Mouse (Mus musculus) stomach, postnatal 0 days (tissue): ENCODE data around the gene Nsmce1. TPM values are rescaled to one million over a fixed set of nuclear protein-coding genes. Genes with fewer than 3 reads are reported as not detected.

ENCODE experiments used
- ATAC-seq: fragments of 200-750 bp; cut with Nextera tagmentation; 2 replicates; pipeline ENCODE4 v1.8.0; 2017; ENCODE audit not compliant: low FRiP score, low TSS enrichment
- DNase-seq: peaks from one replicate; pipeline ENCODE4 v3.0.0-alpha.2; 2016; ENCODE audit warnings: low spot score
- H3K27ac ChIP-seq: fragments of 300-500 bp; sonication (generic); replicated peaks from 2 replicates; pipeline ENCODE4 v1.5.1; 2014; ENCODE audit warnings: mild to moderate bottlenecking, control low read depth
- H3K27me3 ChIP-seq: fragments of 300-500 bp; sonication (generic); 2 replicates; pipeline ENCODE4 v1.6.1; 2014; ENCODE audit warnings: low read length; ENCODE audit not compliant: control insufficient read depth, insufficient read depth
- H3K36me3 ChIP-seq: fragments of 300-500 bp; sonication (generic); 2 replicates; pipeline ENCODE4 v1.6.1; 2014; ENCODE audit warnings: low read length, mixed read lengths; ENCODE audit not compliant: control insufficient read depth, insufficient read depth
- H3K4me1 ChIP-seq: fragments of 300-500 bp; sonication (generic); replicated peaks from 2 replicates; pipeline ENCODE4 v1.6.1; 2014; ENCODE audit warnings: antibody characterized with exemption; ENCODE audit not compliant: control insufficient read depth, insufficient read depth
- H3K4me2 ChIP-seq: fragments of 300-500 bp; sonication (generic); replicated peaks from 2 replicates; pipeline ENCODE4 v1.6.1; 2014; ENCODE audit warnings: low read depth, mild to moderate bottlenecking, control low read depth, moderate library complexity
- H3K4me3 ChIP-seq: fragments of 300-500 bp; sonication (generic); 2 replicates; pipeline ENCODE4 v1.5.1; 2014; ENCODE audit warnings: low read depth, low read length, control low read depth
- H3K9ac ChIP-seq: fragments of 300-500 bp; sonication (generic); 2 replicates; pipeline ENCODE4 v1.6.1; 2014; ENCODE audit warnings: mild to moderate bottlenecking, low read length, control low read depth, mixed read lengths
- H3K9me3 ChIP-seq: fragments of 300-500 bp; sonication (generic); 2 replicates; pipeline ENCODE4 v1.6.1; 2016; ENCODE audit warnings: low read length; ENCODE audit not compliant: control insufficient read depth
- CTCF ChIP-seq: IDR thresholded peaks from 2 replicates; pipeline ENCODE4 v1.5.1; 2016; ENCODE audit warnings: antibody characterized with exemption, low read depth, mild to moderate bottlenecking, moderate library complexity
- EP300 ChIP-seq: optimal IDR thresholded peaks from 2 replicates; pipeline ENCODE3; 2016; ENCODE audit warnings: antibody characterized with exemption
- WGBS: fragments of 180-500 bp; shearing (Covaris S2); extraction: QIAGEN DNeasy Blood & Tissue Kit; methylation state at CpG from one replicate; pipeline ENCODE4 v1.1.7; 2014; 5-methylcytosine and 5-hydroxymethylcytosine counted together
- polyA plus RNA-seq: library from polyadenylated mRNA; unstranded; fragments of >200 nt; fragmentation: Nextera tagmentation; extraction: Ambion mirVana; gene quantifications from 2 replicates; pipeline ENCODE4 v1.2.1, GENCODE M21; 2015

Nsmce1 gene
- polyA plus RNA-seq, 1 experiment from 2014 or later: 77.0 TPM

DNA sequence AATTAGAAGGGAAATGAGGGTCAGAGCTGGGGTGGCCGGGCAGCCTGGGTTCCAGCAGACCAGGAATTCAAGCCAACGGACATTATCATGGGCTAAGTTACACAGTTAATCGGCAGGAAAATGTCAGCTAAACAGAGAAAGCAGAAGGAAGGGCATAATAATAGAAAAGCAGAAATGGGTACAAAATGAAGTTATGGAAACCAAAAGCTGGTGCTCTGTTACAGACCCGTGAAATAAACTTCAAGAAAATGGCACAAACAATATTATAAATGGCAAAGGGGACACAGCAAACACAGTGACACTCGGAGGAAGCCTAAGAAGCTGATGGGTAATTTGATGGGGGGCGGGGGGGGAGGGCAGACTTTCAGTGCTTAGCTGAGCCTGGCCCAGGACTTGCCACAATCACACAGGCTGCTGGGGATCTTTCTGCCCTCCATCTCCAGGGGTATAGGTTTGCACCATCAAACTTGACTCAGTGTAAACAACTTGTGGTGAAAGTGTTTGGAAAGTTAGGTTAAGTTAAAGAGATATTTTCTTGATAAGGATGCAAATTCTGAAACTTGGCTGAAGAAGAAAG, 4.6 kb upstream of the Nsmce1 start:
- Histone ChIP-seq H3K9me3 (no peaks in the 10 kb centered on the region), H3K4me1 (peaks cover 9% of the 10 kb centered on the region), H3K36me3 (no peaks in the 10 kb centered on the region), H3K27ac (no peak overlapping the region), H3K4me3 (no peak overlapping the region), H3K27me3 (no peaks in the 10 kb centered on the region), H3K9ac (no peak overlapping the region), H3K4me2 (no peak overlapping the region)
- TF ChIP-seq EP300 (no peak), CTCF (no peak)
- DNase-seq: no peak
- WGBS: 71% methylated on average over 6 of the region's 6 CpGs
- ATAC-seq: no peak

DNA sequence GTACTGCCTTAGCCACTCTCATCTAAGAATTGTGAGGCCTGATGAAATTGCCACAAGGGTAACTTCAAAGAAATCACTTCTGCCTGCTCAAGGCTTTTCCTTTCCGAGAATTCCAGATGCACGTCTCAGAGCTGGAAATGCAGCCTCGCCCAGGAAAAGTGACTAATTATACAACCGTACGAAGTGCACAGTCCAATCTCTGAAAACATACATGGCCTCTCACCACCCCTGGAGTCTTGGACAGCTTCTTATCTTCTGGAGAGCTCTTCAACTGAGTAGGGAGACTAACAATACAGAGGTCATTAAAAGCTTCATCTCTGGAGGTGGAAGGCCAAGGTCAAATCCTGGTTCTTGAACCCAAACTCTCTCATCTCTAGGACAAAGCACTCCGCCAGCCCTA, 1.2 kb upstream of the Nsmce1 start:
- no peaks in the 10 kb centered on the region for H3K9me3 ChIP-seq
- no peak overlapping the region for H3K4me3 ChIP-seq
- H3K27ac ChIP-seq: peak overlapping the region; percentile 89; the same call in 1 of the 2 replicates
- TF ChIP-seq EP300: no peak
- no peak for TF ChIP-seq CTCF
- 53% methylated on average over 6 of the region's 6 CpGs for WGBS
- no peaks in the 10 kb centered on the region for H3K27me3 ChIP-seq
- no peak overlapping the region for H3K4me2 ChIP-seq
- H3K4me1 ChIP-seq: peaks cover 5% of the 10 kb centered on the region; the same call in 1 of the 2 replicates
- ATAC-seq (peak; percentile 63; the same call in 1 of the 2 replicates), DNase-seq (peak; percentile 35)
- no peak overlapping the region; the same call in 1 of the 2 replicates for H3K9ac ChIP-seq
- no peaks in the 10 kb centered on the region for H3K36me3 ChIP-seq

GRCm38 (mm10) chr7:125491760-125492159, 364 bp upstream of the Nsmce1 start:
- DNase-seq (no peak), ATAC-seq (no peak)
- Histone ChIP-seq H3K4me1 (peaks cover 5% of the 10 kb centered on the region; the same call in 1 of the 2 replicates), H3K9me3 (no peaks in the 10 kb centered on the region), H3K4me2 (peak overlapping the region; percentile 72), H3K27ac (peak overlapping the region; percentile 89), H3K36me3 (no peaks in the 10 kb centered on the region), H3K4me3 (peak overlapping the region; percentile 58), H3K27me3 (no peaks in the 10 kb centered on the region), H3K9ac (peak overlapping the region; percentile 70)
- TF ChIP-seq EP300: no peak
- TF ChIP-seq CTCF: no peak
- WGBS: 16% methylated on average over 12 of the region's 12 CpGs

GRCm38 (mm10) chr7:125489636-125490035, 1.8 kb downstream of the Nsmce1 start:
- H3K27me3 ChIP-seq: no peaks in the 10 kb centered on the region
- no peak overlapping the region for H3K4me2 ChIP-seq
- peaks cover 5% of the 10 kb centered on the region; the same call in 1 of the 2 replicates for H3K4me1 ChIP-seq
- H3K4me3 ChIP-seq: no peak overlapping the region
- ATAC-seq: no peak
- DNase-seq: no peak
- H3K36me3 ChIP-seq: peaks cover 4% of the 10 kb centered on the region; the same call in 1 of the 2 replicates
- H3K27ac ChIP-seq: no peak overlapping the region
- WGBS: 85% methylated on average over 2 of the region's 2 CpGs
- no peak overlapping the region for H3K9ac ChIP-seq
- TF ChIP-seq CTCF (no peak), EP300 (no peak)
- no peaks in the 10 kb centered on the region for H3K9me3 ChIP-seq

DNA sequence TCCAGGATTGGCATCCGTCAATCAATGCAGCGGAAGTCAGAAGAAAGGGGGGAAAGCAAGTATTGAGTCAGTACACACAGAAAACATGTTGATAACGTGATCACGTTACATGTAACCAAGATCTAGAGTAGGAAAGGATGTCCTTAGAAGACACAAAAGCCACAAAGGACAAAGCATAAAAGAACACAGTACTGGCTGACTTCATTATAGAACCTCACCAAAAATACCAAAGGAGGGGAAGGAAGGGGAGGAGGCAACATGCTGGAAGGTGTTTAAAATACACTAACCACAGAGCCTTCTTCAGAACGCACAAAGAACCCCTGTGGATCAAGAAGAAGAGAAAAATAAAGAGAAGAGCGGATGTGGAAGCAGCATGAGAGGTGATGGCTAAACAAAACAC, 2.7 kb downstream of the Nsmce1 start:
- no peak overlapping the region for H3K27ac ChIP-seq
- WGBS: 88% methylated on average over 6 of the region's 6 CpGs
- H3K4me3 ChIP-seq: no peak overlapping the region
- H3K9me3 ChIP-seq: no peaks in the 10 kb centered on the region
- no peak overlapping the region for H3K4me2 ChIP-seq
- TF ChIP-seq CTCF (no peak), EP300 (no peak)
- H3K27me3 ChIP-seq: no peaks in the 10 kb centered on the region
- H3K9ac ChIP-seq: no peak overlapping the region
- H3K4me1 ChIP-seq: peaks cover 5% of the 10 kb centered on the region; the same call in 1 of the 2 replicates
- DNase-seq: no peak
- peaks cover 4% of the 10 kb centered on the region for H3K36me3 ChIP-seq
- no peak for ATAC-seq

GRCm38 (mm10) chr7:125487126-125487525, 4.3 kb downstream of the Nsmce1 start:
- Histone ChIP-seq H3K27ac (no peak overlapping the region), H3K4me1 (peaks cover 5% of the 10 kb centered on the region; the same call in 1 of the 2 replicates), H3K4me2 (no peak overlapping the region), H3K9ac (no peak overlapping the region), H3K27me3 (no peaks in the 10 kb centered on the region), H3K4me3 (no peak overlapping the region), H3K36me3 (peaks cover 6% of the 10 kb centered on the region), H3K9me3 (no peaks in the 10 kb centered on the region)
- no peak for TF ChIP-seq CTCF
- TF ChIP-seq EP300: no peak
- DNase-seq (peak; percentile 31), ATAC-seq (no peak)
- WGBS: 60% methylated on average over 10 of the region's 10 CpGs
